In genomic region chr6:125361467-125362291, GRCm38 (mm10) we compare ENCODE assay signal across 9 mouse cellular contexts. TPM values are rescaled to one million over a fixed set of nuclear protein-coding genes. Genes with fewer than 3 reads are reported as not detected.
DNase-seq lines count a peak whose midpoint lies in the region; ATAC-seq and TF ChIP-seq lines count a peak whose summit lies in the region.
"Had no signal": no experiment of that assay in that cellular context is flagged by ENCODE, and none has a peak within 500 bp of the region (broad histone marks: within the 10 kb centered on the region; RNA-seq: fewer than 3 reads in every experiment).

No protein-coding gene starts in this region.

- peak; percentile 53 for TF ChIP-seq CTCF in liver, postnatal 0 days (IDR thresholded peaks at IDR 0.05; ENCODE audit: low read depth)

- H3K27me3 ChIP-seq in liver, postnatal 0 days (ENCODE audit: insufficient read depth, low read length) = no peaks in the 10 kb centered on the region
- H3K27me3 ChIP-seq in liver, embryonic 11.5 days (replicated peaks; ENCODE audit: control insufficient read depth, insufficient read depth, low read length) = peaks cover 9% of the 10 kb centered on the region
- peaks cover 25% of the 10 kb centered on the region for H3K27me3 ChIP-seq in forebrain, embryonic 16.5 days (replicated peaks; ENCODE audit: control insufficient read depth, insufficient read depth, low read length)

- H3K4me2 ChIP-seq in liver, postnatal 0 days (ENCODE audit: low read depth, low read length) = no peak overlapping the region
- no peak overlapping the region for H3K4me2 ChIP-seq in liver, embryonic 11.5 days
- H3K4me2 ChIP-seq in forebrain, embryonic 16.5 days (ENCODE audit: low read length) = peak overlapping the region; percentile 60

- no peak overlapping the region for H3K9ac ChIP-seq in liver, postnatal 0 days (replicated peaks)
- H3K9ac ChIP-seq in liver, embryonic 11.5 days (ENCODE audit: low read depth, low read length) = no peak overlapping the region
- peak overlapping the region; percentile 49 for H3K9ac ChIP-seq in forebrain, embryonic 16.5 days (replicated peaks; ENCODE audit: low read depth, low read length)

- WGBS in liver, postnatal 0 days (ENCODE audit: insufficient replicate concordance) = 71% methylated on average over 38 of the region's 38 CpGs
- 68% methylated on average over 38 of the region's 38 CpGs for WGBS in liver, embryonic 11.5 days
- WGBS in forebrain, embryonic 16.5 days = 9% methylated on average over 38 of the region's 38 CpGs

- no peak for TF ChIP-seq EP300 in liver, postnatal 0 days (IDR thresholded peaks at IDR 0.05; ENCODE audit: low read depth)

- no peak overlapping the region for H3K27ac ChIP-seq in liver, postnatal 0 days (ENCODE audit: low read depth)
- H3K27ac ChIP-seq in liver, embryonic 11.5 days (ENCODE audit: low read depth, low read length) = no peak overlapping the region
- no peak overlapping the region for H3K27ac ChIP-seq in forebrain, embryonic 16.5 days (ENCODE audit: low read length)

- ATAC-seq in liver, postnatal 0 days = no peak
- ATAC-seq in liver, embryonic 11.5 days (replicated peaks; ENCODE audit: low FRiP score) = no peak; the same call in 1 of the 2 replicates
- ATAC-seq in forebrain, embryonic 16.5 days = peak; percentile 63
- ATAC-seq in megakaryocyte progenitor cell, adult 5-6 weeks (replicated peaks; ENCODE audit: poor library complexity) = peak; percentile 47; the same call in 1 of the 2 replicates

- H3K4me3 ChIP-seq in liver, postnatal 0 days (ENCODE audit: low read depth, low read length) = no peak overlapping the region
- no peak overlapping the region for H3K4me3 ChIP-seq in liver, embryonic 11.5 days (ENCODE audit: low read depth, low read length)
- H3K4me3 ChIP-seq in forebrain, embryonic 16.5 days (replicated peaks; ENCODE audit: low read length) = peak overlapping the region; percentile 36

- H3K9me3 ChIP-seq in liver, postnatal 0 days (ENCODE audit: low read length) = no peaks in the 10 kb centered on the region
- no peaks in the 10 kb centered on the region for H3K9me3 ChIP-seq in liver, embryonic 11.5 days (ENCODE audit: control insufficient read depth, low read length)
- 0 out of 2 replicates have a peak, but pooled peaks cover 3% of the 10 kb centered on the region for H3K9me3 ChIP-seq in forebrain, embryonic 16.5 days (ENCODE audit: control insufficient read depth, low read length)

- peaks cover 16% of the 10 kb centered on the region for H3K4me1 ChIP-seq in liver, postnatal 0 days (ENCODE audit: insufficient read depth)
- H3K4me1 ChIP-seq in liver, embryonic 11.5 days (replicated peaks; ENCODE audit: control insufficient read depth, insufficient read depth, low read length) = peaks cover 5% of the 10 kb centered on the region; the same call in 1 of the 2 replicates
- H3K4me1 ChIP-seq in forebrain, embryonic 16.5 days (replicated peaks; ENCODE audit: control insufficient read depth, insufficient read depth, low read length) = peaks cover 17% of the 10 kb centered on the region

- H3K36me3 ChIP-seq in liver, postnatal 0 days (replicated peaks; ENCODE audit: insufficient read depth, low read length) = peaks cover 48% of the 10 kb centered on the region
- peaks cover 19% of the 10 kb centered on the region; the same call in 1 of the 2 replicates for H3K36me3 ChIP-seq in liver, embryonic 11.5 days (ENCODE audit: control insufficient read depth, insufficient read depth, low read length)
- H3K36me3 ChIP-seq in forebrain, embryonic 16.5 days (ENCODE audit: control insufficient read depth, insufficient read depth) = no peaks in the 10 kb centered on the region

- peak; percentile 41 for DNase-seq in liver, postnatal 0 days
- no peak for DNase-seq in liver, embryonic 11.5 days (ENCODE audit: low spot score)
- DNase-seq in adipocyte (ENCODE audit: low spot score) = peak; percentile 68
- DNase-seq in kidney, adult 9 months = peak; percentile 79
- DNase-seq in B cell, adult 2 months = no peak
- no peak for DNase-seq in urinary bladder, adult 18-20 months (ENCODE audit: low spot score in 2 of 2)

RNA-seq across cellular contexts. Expression of gene Tnfrsf1a, which starts 12.5 kb away (rescaled TPM):
- polyA plus RNA-seq in liver, postnatal 0 days (2015; fragmentation: Nextera tagmentation; extraction: Ambion mirVana) = 40.5 and 41.1 TPM in 2 replicates
- polyA plus RNA-seq in liver, embryonic 11.5 days (2014; fragmentation: Nextera tagmentation; extraction: Ambion mirVana) = 37.0 and 38.0 TPM in 2 replicates
- 13.2 and 18.2 TPM in 2 replicates for polyA plus RNA-seq in forebrain, embryonic 16.5 days (2015; fragmentation: Nextera tagmentation; extraction: Ambion mirVana)
- 56.9 and 61.8 TPM in 2 replicates for total RNA-seq in megakaryocyte progenitor cell, adult 5-6 weeks (2015)
- total RNA-seq in megakaryocyte progenitor cell, adult 5-6 weeks (2017) = 56.6 and 57.1 TPM in 2 replicates

RNA-seq across cellular contexts. Expression of gene Plekhg6, which starts 18.9 kb away (rescaled TPM):
- polyA plus RNA-seq in liver, postnatal 0 days (2015; fragmentation: Nextera tagmentation; extraction: Ambion mirVana) = 1.1 and 1.2 TPM in 2 replicates
- polyA plus RNA-seq in liver, embryonic 11.5 days (2014; fragmentation: Nextera tagmentation; extraction: Ambion mirVana) = 0.30 and 0.35 TPM in 2 replicates
- 0.07 TPM in 1 of 2 replicates, not detected in the other for polyA plus RNA-seq in forebrain, embryonic 16.5 days (2015; fragmentation: Nextera tagmentation; extraction: Ambion mirVana)
- not detected in 2 replicates for total RNA-seq in megakaryocyte progenitor cell, adult 5-6 weeks (2015)
- not detected in 2 replicates for total RNA-seq in megakaryocyte progenitor cell, adult 5-6 weeks (2017)
- polyA plus RNA-seq: spleen, adult 2 months had no signal

RNA-seq across cellular contexts. Expression of gene Scnn1a, which starts 41.2 kb away (rescaled TPM):
- 0.76 and 1.1 TPM in 2 replicates for polyA plus RNA-seq in liver, postnatal 0 days (2015; fragmentation: Nextera tagmentation; extraction: Ambion mirVana)
- polyA plus RNA-seq in liver, embryonic 11.5 days (2014; fragmentation: Nextera tagmentation; extraction: Ambion mirVana) = 0.55 and 0.74 TPM in 2 replicates
- 0.34 and 0.39 TPM in 2 replicates for polyA plus RNA-seq in forebrain, embryonic 16.5 days (2015; fragmentation: Nextera tagmentation; extraction: Ambion mirVana)
- total RNA-seq in megakaryocyte progenitor cell, adult 5-6 weeks (2015) = 21.8 and 22.9 TPM in 2 replicates
- total RNA-seq in megakaryocyte progenitor cell, adult 5-6 weeks (2017) = 0.75 and 1.7 TPM in 2 replicates

RNA-seq across cellular contexts. Expression of gene Ltbr, which starts 48.0 kb away (rescaled TPM):
- polyA plus RNA-seq in liver, postnatal 0 days (2015; fragmentation: Nextera tagmentation; extraction: Ambion mirVana) = 31.8 TPM in 2 replicates
- polyA plus RNA-seq in liver, embryonic 11.5 days (2014; fragmentation: Nextera tagmentation; extraction: Ambion mirVana) = 30.1 and 34.7 TPM in 2 replicates
- 10.4 and 11.6 TPM in 2 replicates for polyA plus RNA-seq in forebrain, embryonic 16.5 days (2015; fragmentation: Nextera tagmentation; extraction: Ambion mirVana)
- 17.5 and 18.7 TPM in 2 replicates for total RNA-seq in megakaryocyte progenitor cell, adult 5-6 weeks (2015)
- 28.2 and 43.7 TPM in 2 replicates for total RNA-seq in megakaryocyte progenitor cell, adult 5-6 weeks (2017)

Comparison
In these comparisons a context has a peak if more than half of its experiments do, and no peak if none do; other contexts are left out.
1. DNase-seq: peak in liver, postnatal 0 days (single experiment), adipocyte (single experiment) and kidney, adult 9 months (single experiment); none in liver, embryonic 11.5 days (single experiment), B cell, adult 2 months (0 of 2) and urinary bladder, adult 18-20 months (0 of 2).
2. ATAC-seq: peak in forebrain, embryonic 16.5 days (single experiment) and megakaryocyte progenitor cell, adult 5-6 weeks (single experiment); none in liver, postnatal 0 days (single experiment) and liver, embryonic 11.5 days (single experiment).